Mouse (Mus musculus) erythroblast, embryonic 14.5 days (primary cell): ENCODE measurements around the gene Srp14.

Experiments
- GATA1 ChIP-seq: IDR thresholded peaks from 2 replicates; pipeline ENCODE4 v1.6.1; 2012; ENCODE audit warnings: low read length, inconsistent platforms, mixed read lengths
- TAL1 ChIP-seq: IDR thresholded peaks from 3 replicates; pipeline ENCODE4 v1.6.1; 2012; ENCODE audit warnings: low read length, inconsistent platforms, mixed read lengths

GRCm38 (mm10) chr2:118520042-118520933, 40.8 kb upstream of the Srp14 start:
- TF ChIP-seq TAL1 (no peak), GATA1 (no peak)
